ENCODE assay signal across 24 mouse cellular contexts in the genomic region with DNA sequence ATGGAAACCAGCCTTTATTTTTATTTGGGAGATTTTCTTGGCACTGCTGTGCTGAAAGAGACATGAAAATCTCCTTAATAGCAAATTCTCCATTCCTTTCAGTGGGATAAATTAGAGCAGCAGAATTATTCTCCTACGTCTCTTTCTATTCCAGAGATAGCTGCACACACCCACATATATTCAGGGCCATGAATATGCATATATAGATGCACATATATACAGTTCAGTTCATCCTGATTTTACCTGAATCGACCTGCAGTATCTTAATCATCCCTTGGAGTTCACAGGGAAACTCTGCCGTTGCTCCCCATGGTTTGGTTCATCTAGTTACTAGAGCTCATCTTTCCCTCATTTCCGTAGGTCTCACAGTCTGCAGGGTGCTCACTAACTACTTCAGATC. TPM values are rescaled to one million over a fixed set of nuclear protein-coding genes. Genes with fewer than 3 reads are reported as not detected.
"Had no signal": no experiment of that assay in that cellular context is flagged by ENCODE, and none has a peak within 500 bp of the region (broad histone marks: within the 10 kb centered on the region; RNA-seq: fewer than 3 reads in every experiment).

No protein-coding gene starts in this region.

- H3K4me1 ChIP-seq: heart, embryonic 10.5 days; heart, embryonic 12.5 days; hindbrain, embryonic 12.5 days; intestine, embryonic 15.5 days; limb, embryonic 12.5 days; liver, embryonic 13.5 days had no signal

- H3K4me3 ChIP-seq: heart, embryonic 10.5 days; heart, embryonic 12.5 days; hindbrain, embryonic 10.5 days; hindbrain, embryonic 12.5 days; intestine, embryonic 15.5 days; layer of hippocampus, adult 2 months; limb, embryonic 10.5 days; limb, embryonic 12.5 days; liver, embryonic 13.5 days had no signal

- H3K27me3 ChIP-seq: heart, embryonic 12.5 days; hindbrain, embryonic 12.5 days; intestine, embryonic 15.5 days; limb, embryonic 12.5 days; liver, embryonic 13.5 days had no signal

- H3K9me3 ChIP-seq: hindbrain, embryonic 10.5 days; hindbrain, embryonic 12.5 days; intestine, embryonic 15.5 days; limb, embryonic 10.5 days; limb, embryonic 12.5 days; liver, embryonic 13.5 days had no signal

- ATAC-seq: hindbrain, embryonic 16.5 days; inflammation-experienced regulatory T-cells, adult 6 months; intestine, embryonic 15.5 days; intestine, postnatal 0 days had no signal

- DNase-seq: gastrocnemius, postnatal 10 days; gastrocnemius, postnatal 25 days; heart, postnatal 4 days; kidney, adult 18-20 months; kidney, adult 8-10 months; kidney, postnatal 10 days; kidney, postnatal 25 days; kidney, postnatal 4 days; liver; liver, embryonic 13.5 days had no signal

- H3K27ac ChIP-seq: heart, embryonic 10.5 days; hindbrain, embryonic 10.5 days; hindbrain, embryonic 12.5 days; hindbrain, embryonic 14.5 days; intestine, embryonic 15.5 days; layer of hippocampus, adult 2 months; limb, embryonic 10.5 days; limb, embryonic 12.5 days; liver, embryonic 13.5 days had no signal

- H3K9ac ChIP-seq: heart, embryonic 12.5 days; hindbrain, embryonic 12.5 days; hindbrain, embryonic 14.5 days; intestine, embryonic 15.5 days; limb, embryonic 12.5 days; liver, embryonic 13.5 days had no signal

- H3K36me3 ChIP-seq: hindbrain, embryonic 10.5 days; hindbrain, embryonic 12.5 days; intestine, embryonic 15.5 days; limb, embryonic 10.5 days; limb, embryonic 12.5 days; liver, embryonic 13.5 days had no signal

- H3K4me2 ChIP-seq: heart, embryonic 12.5 days; hindbrain, embryonic 12.5 days; hindbrain, embryonic 14.5 days; intestine, embryonic 15.5 days; limb, embryonic 12.5 days; liver, embryonic 11.5 days; liver, embryonic 13.5 days had no signal

RNA-seq across cellular contexts. Expression of gene Sod3, which starts 30.2 kb away (rescaled TPM):
- total RNA-seq: granulocyte monocyte progenitor cell, adult 5-6 weeks had no signal
- polyA plus RNA-seq: inflammation-experienced regulatory T-cells, adult 6 months; limb, embryonic 10.5 days; limb, embryonic 12.5 days had no signal
